Mouse (Mus musculus) myocyte (in vitro differentiated cells): ENCODE data around the gene Gsk3b.

Experiments used
- CEBPB ChIP-seq: IDR thresholded peaks from 2 replicates; pipeline ENCODE4 v1.6.1; 2011; ENCODE audit warnings: mild to moderate bottlenecking, moderate library complexity; ENCODE audit not compliant: poor library complexity, insufficient read depth, severe bottlenecking
- E2F4 ChIP-seq: IDR thresholded peaks from one replicate; pipeline ENCODE4 v1.6.1; 2011; ENCODE audit warnings: mild to moderate bottlenecking, control low read depth, moderate library complexity; ENCODE audit not compliant: insufficient read depth
- MYOD1 ChIP-seq, 3 experiments: IDR thresholded peaks; one replicate each; pipeline ENCODE4 v1.6.1; 2011; ENCODE audit warnings: control low read depth in 2 of 3, low read depth in 2 of 3, mild to moderate bottlenecking in 2 of 3, moderate library complexity in 1 of 3; ENCODE audit not compliant: insufficient read length in 2 of 3, control insufficient read depth in 1 of 3
- POLR2A ChIP-seq: IDR thresholded peaks from one replicate; pipeline ENCODE4 v1.6.1; 2011; ENCODE audit warnings: low read depth, mild to moderate bottlenecking, control low read depth, moderate library complexity; ENCODE audit not compliant: insufficient read length
- REST ChIP-seq: IDR thresholded peaks from one replicate; pipeline ENCODE4 v1.6.1; 2011; ENCODE audit warnings: mild to moderate bottlenecking, control low read depth, moderate library complexity; ENCODE audit not compliant: insufficient read depth, insufficient read length
- TCF12 ChIP-seq: IDR thresholded peaks from one replicate; pipeline ENCODE4 v1.6.1; 2011; ENCODE audit warnings: mild to moderate bottlenecking, control low read depth; ENCODE audit not compliant: poor library complexity, insufficient read depth, severe bottlenecking

DNA sequence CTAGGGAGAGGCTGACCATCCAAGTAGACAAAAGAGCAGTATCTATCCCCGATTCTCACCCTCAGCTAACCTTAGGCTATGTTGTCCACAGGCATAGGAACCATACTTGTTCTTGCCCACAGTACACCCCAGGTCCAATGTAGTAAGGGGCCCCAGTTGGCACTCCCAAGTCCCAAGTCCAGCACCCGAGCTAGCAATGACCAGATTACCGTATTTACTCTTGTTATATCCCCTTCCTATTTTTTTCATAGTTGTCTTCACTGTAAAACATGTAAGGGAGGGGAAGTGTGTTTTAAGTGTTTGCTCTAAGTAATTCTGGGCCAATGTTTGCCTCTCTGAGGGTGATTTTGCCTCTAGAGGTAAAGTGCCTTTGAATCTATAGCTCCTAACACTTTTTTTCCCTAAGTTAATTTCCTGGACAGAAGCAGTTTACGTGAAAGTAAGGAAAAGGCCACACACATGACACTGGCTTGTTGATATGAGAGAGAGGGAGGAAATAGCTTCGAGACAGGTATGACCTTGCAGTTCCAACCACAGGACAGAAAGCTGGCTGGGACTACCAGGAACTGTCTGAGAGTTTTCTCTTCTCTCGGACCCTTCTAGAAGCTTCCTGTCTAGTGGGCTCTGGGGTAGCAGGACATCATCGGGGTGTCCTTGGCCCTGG lies 206.0 kb downstream of the Gsk3b start, which contains the start of gene Nr1i2:
- TF ChIP-seq POLR2A = no peak
- TF ChIP-seq MYOD1 (IDR thresholded peaks at IDR 0.05; ENCODE audit: control insufficient read depth in 1 of 3, insufficient read length in 2 of 3, low read depth in 2 of 3) = no peak
- TF ChIP-seq TCF12 = no peak
- no peak for TF ChIP-seq REST
- no peak for TF ChIP-seq E2F4
- TF ChIP-seq CEBPB = no peak
